Mouse (Mus musculus) liver, adult 2 months (tissue): ENCODE data around the gene Tubgcp2.

ENCODE experiments used
- CTCF ChIP-seq: fragments of 200-500 bp; IDR thresholded peaks from 2 replicates; pipeline ENCODE4 v1.5.1; 2011; ENCODE audit warnings: low read depth, low read length, control low read depth
- POLR2A ChIP-seq: fragments of 200-500 bp; IDR thresholded peaks from 2 replicates; pipeline ENCODE4 v1.6.1; 2011; ENCODE audit warnings: low read length, control low read depth; ENCODE audit not compliant: insufficient read depth; ENCODE audit errors: extremely low read depth

DNA sequence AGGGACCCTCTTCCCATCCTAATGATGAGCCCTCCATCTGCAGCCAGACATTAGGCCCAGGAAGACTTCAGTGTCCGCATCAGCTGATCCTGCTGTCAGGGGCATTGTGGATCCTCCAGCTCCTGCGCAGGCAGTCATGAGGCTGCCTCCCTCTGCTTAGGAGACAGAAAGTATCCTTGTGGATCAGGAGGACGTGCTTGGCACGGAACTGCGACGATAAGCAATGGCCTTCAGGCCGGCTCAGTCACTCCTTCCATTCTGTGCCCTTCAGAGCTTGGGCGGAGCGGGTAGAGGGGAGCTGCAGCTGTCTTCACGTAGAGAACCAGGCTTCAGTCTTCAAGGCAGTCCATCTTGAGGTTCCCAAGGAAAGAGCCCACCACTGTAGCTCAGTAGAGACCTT, 75.3 kb downstream of the Tubgcp2 start:
- TF ChIP-seq CTCF (no peak), POLR2A (no peak)
